Mouse (Mus musculus) cerebellum, adult 2 months (tissue): ENCODE data around the gene Proca1.

Experiments used
- CTCF ChIP-seq: fragments of 200-500 bp; IDR thresholded peaks from 2 replicates; pipeline ENCODE4 v1.5.1; 2011; ENCODE audit warnings: low read depth, mild to moderate bottlenecking, control low read depth, low read length, moderate library complexity, borderline replicate concordance; ENCODE audit not compliant: insufficient read depth
- POLR2A ChIP-seq: fragments of 200-500 bp; IDR thresholded peaks from 2 replicates; pipeline ENCODE4 v1.6.1; 2011; ENCODE audit warnings: low read length, control low read depth, borderline replicate concordance; ENCODE audit not compliant: insufficient read depth

DNA sequence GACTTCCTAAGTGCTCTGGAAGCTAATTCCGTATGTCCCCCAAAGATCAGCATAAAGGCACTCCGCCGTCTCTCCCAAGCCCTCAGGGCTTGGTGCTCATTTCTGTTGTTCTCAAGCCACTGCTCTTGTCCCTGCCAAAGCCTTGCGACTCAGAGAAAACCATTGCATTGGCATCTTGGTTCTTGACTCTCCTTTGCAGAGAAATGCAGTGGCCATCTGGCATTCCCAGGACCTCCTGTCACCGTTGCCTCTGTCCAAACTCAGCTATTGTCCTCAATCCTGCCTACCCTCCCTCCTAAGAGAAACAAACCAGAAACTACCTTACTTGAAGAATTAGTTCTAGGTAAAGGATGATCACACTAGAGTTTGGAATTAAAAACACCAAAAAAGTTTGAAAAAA lies 37.5 kb upstream of the Proca1 start:
- TF ChIP-seq CTCF (no peak), POLR2A (no peak)
